Mouse (Mus musculus): ENCODE measurements around the gene Eif3k. TPM values are rescaled to one million over a fixed set of nuclear protein-coding genes. Genes with fewer than 3 reads are reported as not detected.
"Not testable (repeated sequence)": the region's sequence is repeated elsewhere in the genome, so short reads cannot be mapped to it uniquely, and the experiment has no call there.

Gene Eif3k
- total RNA-seq, 1 experiment: 474 TPM

GRCm38 (mm10) chr7:28971770-28972269, 9.8 kb downstream of the Eif3k start:
- Histone ChIP-seq H3K9me3 (ENCODE audit: control insufficient read depth, insufficient read depth, low read depth, low read length) (no peaks in the 10 kb centered on the region), H3K9ac (ENCODE audit: insufficient read depth, low read depth, low read length, poor library complexity, severe bottlenecking) (no peak overlapping the region), H3K4me1 (ENCODE audit: control insufficient read depth in 2 of 2, insufficient read depth in 2 of 2, low read length in 2 of 2, poor library complexity in 1 of 2) (peaks cover 13 to 27% of the 10 kb centered on the region in 2 experiments), H3K36me3 (ENCODE audit: control insufficient read depth, insufficient read depth, low read length, poor library complexity, severe bottlenecking) (peaks cover 53% of the 10 kb centered on the region), H3K4me3 (ENCODE audit: insufficient read depth in 1 of 2, low read depth in 1 of 2, low read length in 2 of 2, poor library complexity in 1 of 2, severe bottlenecking in 1 of 2) (no peak overlapping the region), H3K27ac (ENCODE audit: insufficient read depth, low read depth, low read length, poor library complexity, severe bottlenecking) (peak overlapping the region; percentile 6; the same call in 1 of the 2 replicates)
- TF ChIP-seq CHD2 (IDR thresholded peaks at IDR 0.05; ENCODE audit: low read depth, low read length) (no peak), ZNF384 (IDR thresholded peaks at IDR 0.05; ENCODE audit: low read depth, low read length) (no peak), HCFC1 (IDR thresholded peaks at IDR 0.05; ENCODE audit: borderline replicate concordance, insufficient read depth, low read length) (no peak), ZC3H11A (IDR thresholded peaks at IDR 0.05; ENCODE audit: borderline replicate concordance, low read depth, low read length) (no peak), MAFK (IDR thresholded peaks at IDR 0.05; ENCODE audit: insufficient read depth, low read depth, low read length) (no peak)
- DNase-seq (ENCODE audit: low read depth, low spot score): no peak
- in situ Hi-C loops (cut with MboI; ENCODE audit: low sequenced_read_pairs in 2 of 2, unreplicated experiment in 2 of 2): no loop called here

- no peak for DNase-seq (ENCODE audit: low read depth, low spot score)
- TF ChIP-seq ZNF384 (IDR thresholded peaks at IDR 0.05; ENCODE audit: low read depth, low read length) (no peak), MAFK (IDR thresholded peaks at IDR 0.05; ENCODE audit: insufficient read depth, low read depth, low read length) (no peak), HCFC1 (IDR thresholded peaks at IDR 0.05; ENCODE audit: borderline replicate concordance, insufficient read depth, low read length) (no peak), CHD2 (IDR thresholded peaks at IDR 0.05; ENCODE audit: low read depth, low read length) (no peak), ZC3H11A (IDR thresholded peaks at IDR 0.05; ENCODE audit: borderline replicate concordance, low read depth, low read length) (no peak)
- Histone ChIP-seq H3K4me1 (ENCODE audit: control insufficient read depth in 2 of 2, insufficient read depth in 2 of 2, low read length in 2 of 2, poor library complexity in 1 of 2) (peaks cover 16 to 30% of the 10 kb centered on the region in 2 experiments), H3K27ac (ENCODE audit: insufficient read depth, low read depth, low read length, poor library complexity, severe bottlenecking) (peak overlapping the region; percentile 87), H3K4me3 (ENCODE audit: insufficient read depth in 1 of 2, low read depth in 1 of 2, low read length in 2 of 2, poor library complexity in 1 of 2, severe bottlenecking in 1 of 2) (no peak overlapping the region), H3K9ac (ENCODE audit: insufficient read depth, low read depth, low read length, poor library complexity, severe bottlenecking) (no peak overlapping the region), H3K9me3 (ENCODE audit: control insufficient read depth, insufficient read depth, low read depth, low read length) (no peaks in the 10 kb centered on the region), H3K36me3 (ENCODE audit: control insufficient read depth, insufficient read depth, low read length, poor library complexity, severe bottlenecking) (peaks cover 46% of the 10 kb centered on the region)
- in situ Hi-C loops (cut with MboI; ENCODE audit: low sequenced_read_pairs in 2 of 2, unreplicated experiment in 2 of 2): no loop called here
These were observed 10.6 kb downstream of the Eif3k start for GRCm38 (mm10) chr7:28971029-28971428.

GRCm38 (mm10) chr7:28969672-28970394, 11.8 kb downstream of the Eif3k start:
- TF ChIP-seq HCFC1 (IDR thresholded peaks at IDR 0.05; ENCODE audit: borderline replicate concordance, insufficient read depth, low read length) (no peak), MAFK (IDR thresholded peaks at IDR 0.05; ENCODE audit: insufficient read depth, low read depth, low read length) (no peak), ZNF384 (IDR thresholded peaks at IDR 0.05; ENCODE audit: low read depth, low read length) (no peak), ZC3H11A (IDR thresholded peaks at IDR 0.05; ENCODE audit: borderline replicate concordance, low read depth, low read length) (no peak), CHD2 (IDR thresholded peaks at IDR 0.05; ENCODE audit: low read depth, low read length) (no peak)
- peak overlapping the region; percentile 52; the same call in 1 of the 2 replicates for H3K9ac ChIP-seq (ENCODE audit: insufficient read depth, low read depth, low read length, poor library complexity, severe bottlenecking)
- peaks cover 41% of the 10 kb centered on the region for H3K36me3 ChIP-seq (ENCODE audit: control insufficient read depth, insufficient read depth, low read length, poor library complexity, severe bottlenecking)
- H3K4me1 ChIP-seq (ENCODE audit: control insufficient read depth in 2 of 2, insufficient read depth in 2 of 2, low read length in 2 of 2, poor library complexity in 1 of 2): peaks cover 21 to 34% of the 10 kb centered on the region in 2 experiments
- no peaks in the 10 kb centered on the region for H3K9me3 ChIP-seq (ENCODE audit: control insufficient read depth, insufficient read depth, low read depth, low read length)
- 0 out of 4 replicates have a peak overlapping the region, but pooled peaks of 1 of the 2 experiments have one; percentile 10 for H3K4me3 ChIP-seq (ENCODE audit: insufficient read depth in 1 of 2, low read depth in 1 of 2, low read length in 2 of 2, poor library complexity in 1 of 2, severe bottlenecking in 1 of 2)
- in situ Hi-C loops (cut with MboI; ENCODE audit: low sequenced_read_pairs in 2 of 2, unreplicated experiment in 2 of 2): no loop called here
- H3K27ac ChIP-seq (ENCODE audit: insufficient read depth, low read depth, low read length, poor library complexity, severe bottlenecking): peak overlapping the region; percentile 87
- peak; percentile 53 for DNase-seq (ENCODE audit: low read depth, low spot score)

GRCm38 (mm10) chr7:28969271-28969670, 12.4 kb downstream of the Eif3k start:
- peak overlapping the region; percentile 28; the same call in 1 of the 2 replicates for H3K9ac ChIP-seq (ENCODE audit: insufficient read depth, low read depth, low read length, poor library complexity, severe bottlenecking)
- H3K9me3 ChIP-seq (ENCODE audit: control insufficient read depth, insufficient read depth, low read depth, low read length): no peaks in the 10 kb centered on the region
- H3K27ac ChIP-seq (ENCODE audit: insufficient read depth, low read depth, low read length, poor library complexity, severe bottlenecking): peak overlapping the region; percentile 87
- peaks cover 36% of the 10 kb centered on the region for H3K36me3 ChIP-seq (ENCODE audit: control insufficient read depth, insufficient read depth, low read length, poor library complexity, severe bottlenecking)
- no peak overlapping the region for H3K4me3 ChIP-seq (ENCODE audit: insufficient read depth in 1 of 2, low read depth in 1 of 2, low read length in 2 of 2, poor library complexity in 1 of 2, severe bottlenecking in 1 of 2)
- TF ChIP-seq ZC3H11A (IDR thresholded peaks at IDR 0.05; ENCODE audit: borderline replicate concordance, low read depth, low read length) (no peak), HCFC1 (IDR thresholded peaks at IDR 0.05; ENCODE audit: borderline replicate concordance, insufficient read depth, low read length) (no peak), ZNF384 (IDR thresholded peaks at IDR 0.05; ENCODE audit: low read depth, low read length) (no peak), CHD2 (IDR thresholded peaks at IDR 0.05; ENCODE audit: low read depth, low read length) (no peak), MAFK (IDR thresholded peaks at IDR 0.05; ENCODE audit: insufficient read depth, low read depth, low read length) (no peak)
- no peak for DNase-seq (ENCODE audit: low read depth, low spot score)
- in situ Hi-C loops (cut with MboI; ENCODE audit: low sequenced_read_pairs in 2 of 2, unreplicated experiment in 2 of 2): no loop called here
- peaks cover 21 to 37% of the 10 kb centered on the region in 2 experiments for H3K4me1 ChIP-seq (ENCODE audit: control insufficient read depth in 2 of 2, insufficient read depth in 2 of 2, low read length in 2 of 2, poor library complexity in 1 of 2)

DNA sequence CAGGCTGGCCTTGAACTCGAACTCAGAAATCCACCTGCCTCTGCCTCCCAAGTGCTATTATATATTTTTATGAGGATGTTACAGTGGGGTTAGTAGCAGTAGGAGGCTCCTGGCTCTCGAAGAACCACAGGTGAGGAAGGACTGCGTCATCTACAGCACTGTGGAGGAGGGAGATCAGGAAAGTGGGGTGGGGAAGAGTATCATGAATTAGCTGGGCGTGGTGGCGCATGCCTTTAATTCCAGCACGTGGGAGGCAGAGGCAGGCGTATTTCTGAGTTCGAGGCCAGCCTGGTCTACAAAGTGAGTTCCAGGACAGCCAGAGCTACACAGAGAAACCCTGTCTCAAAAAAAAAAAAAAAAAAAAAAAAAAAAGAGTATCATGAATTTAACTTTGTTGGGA, 13.5 kb downstream of the Eif3k start:
- H3K27ac ChIP-seq (ENCODE audit: insufficient read depth, low read depth, low read length, poor library complexity, severe bottlenecking): peak overlapping the region; percentile 87; the same call in 1 of the 2 replicates
- DNase-seq (ENCODE audit: low read depth, low spot score); H3K9ac ChIP-seq (ENCODE audit: insufficient read depth, low read depth, low read length, poor library complexity, severe bottlenecking); H3K4me3 ChIP-seq (ENCODE audit: insufficient read depth in 1 of 2, low read depth in 1 of 2, low read length in 2 of 2, poor library complexity in 1 of 2, severe bottlenecking in 1 of 2); in situ Hi-C loops (cut with MboI; ENCODE audit: low sequenced_read_pairs in 2 of 2, unreplicated experiment in 2 of 2); H3K9me3 ChIP-seq (ENCODE audit: control insufficient read depth, insufficient read depth, low read depth, low read length): not testable (repeated sequence)
- peaks cover 24% of the 10 kb centered on the region for H3K36me3 ChIP-seq (ENCODE audit: control insufficient read depth, insufficient read depth, low read length, poor library complexity, severe bottlenecking)
- peaks cover 22 to 39% of the 10 kb centered on the region in 2 experiments for H3K4me1 ChIP-seq (ENCODE audit: control insufficient read depth in 2 of 2, insufficient read depth in 2 of 2, low read length in 2 of 2, poor library complexity in 1 of 2)

All from ES-E14 (cell line).